15 mouse cellular contexts compared by ENCODE assay signal in genomic region chr9:123162985-123163694, GRCm38 (mm10). TPM values are rescaled to one million over a fixed set of nuclear protein-coding genes. Genes with fewer than 3 reads are reported as not detected.
A peak's percentile ranks its signal among the peaks of the same experiment; 100 is the strongest.
DNase-seq lines count a peak whose midpoint lies in the region; ATAC-seq lines count a peak whose summit lies in the region.
"Had no signal": no experiment of that assay in that cellular context is flagged by ENCODE, and none has a peak within 500 bp of the region (broad histone marks: within the 10 kb centered on the region; RNA-seq: fewer than 3 reads in every experiment).

No protein-coding gene starts in this region.

- no peaks in the 10 kb centered on the region for H3K27me3 ChIP-seq in limb, embryonic 11.5 days (ENCODE audit: control insufficient read depth, insufficient read depth, low read length)
- no peaks in the 10 kb centered on the region for H3K27me3 ChIP-seq in limb, embryonic 10.5 days (ENCODE audit: low read depth, poor library complexity, severe bottlenecking)
- H3K27me3 ChIP-seq in liver, embryonic 11.5 days (replicated peaks; ENCODE audit: control insufficient read depth, insufficient read depth, low read length), result no peaks in the 10 kb centered on the region
- H3K27me3 ChIP-seq: neural tube, embryonic 12.5 days had no signal

- no peaks in the 10 kb centered on the region for H3K9me3 ChIP-seq in limb, embryonic 11.5 days (ENCODE audit: control insufficient read depth, low read length)
- no peaks in the 10 kb centered on the region for H3K9me3 ChIP-seq in limb, embryonic 10.5 days (replicated peaks)
- H3K9me3 ChIP-seq in liver, embryonic 11.5 days (ENCODE audit: control insufficient read depth, low read length), result no peaks in the 10 kb centered on the region
- H3K9me3 ChIP-seq: forebrain, embryonic 10.5 days; neural tube, embryonic 12.5 days had no signal

- ATAC-seq in limb, embryonic 11.5 days (ENCODE audit: insufficient number of reproducible peaks, low FRiP score, low TSS enrichment, low read depth), result 0 out of 2 replicates have a peak, but pooled peaks have one; percentile 7
- 0 out of 2 replicates have a peak, but pooled peaks have one; percentile 36 for ATAC-seq in liver, embryonic 11.5 days (replicated peaks; ENCODE audit: low FRiP score)

- whole genome bisulfite sequencing in limb, embryonic 11.5 days, result 87% methylated on average over 4 of the region's 4 CpGs
- WGBS in limb, embryonic 10.5 days, result 88% methylated on average over 4 of the region's 4 CpGs
- 71% methylated on average over 4 of the region's 4 CpGs for WGBS in liver, embryonic 11.5 days

- no peak overlapping the region for H3K27ac ChIP-seq in limb, embryonic 11.5 days (replicated peaks; ENCODE audit: low read depth, low read length)
- no peak overlapping the region for H3K27ac ChIP-seq in limb, embryonic 10.5 days
- no peak overlapping the region for H3K27ac ChIP-seq in liver, embryonic 11.5 days (ENCODE audit: low read depth, low read length)
- H3K27ac ChIP-seq: forebrain, embryonic 10.5 days; hindbrain, embryonic 14.5 days; neural tube, embryonic 12.5 days had no signal

- no peak overlapping the region for H3K9ac ChIP-seq in limb, embryonic 11.5 days (ENCODE audit: low read length)
- no peak overlapping the region for H3K9ac ChIP-seq in liver, embryonic 11.5 days (ENCODE audit: low read depth, low read length)
- H3K9ac ChIP-seq: hindbrain, embryonic 14.5 days; neural tube, embryonic 12.5 days had no signal

- no peaks in the 10 kb centered on the region for H3K4me1 ChIP-seq in limb, embryonic 11.5 days (ENCODE audit: control insufficient read depth, insufficient read depth, low read length)
- H3K4me1 ChIP-seq in limb, embryonic 10.5 days, result 0 out of 2 replicates have a peak, but pooled peaks cover 7% of the 10 kb centered on the region
- H3K4me1 ChIP-seq in liver, embryonic 11.5 days (replicated peaks; ENCODE audit: control insufficient read depth, insufficient read depth, low read length), result no peaks in the 10 kb centered on the region
- H3K4me1 ChIP-seq: forebrain, embryonic 10.5 days; neural tube, embryonic 12.5 days had no signal

- H3K4me2 ChIP-seq in limb, embryonic 11.5 days (ENCODE audit: low read depth, severe bottlenecking), result no peak overlapping the region
- H3K4me2 ChIP-seq in liver, embryonic 11.5 days, result no peak overlapping the region
- H3K4me2 ChIP-seq: hindbrain, embryonic 14.5 days; neural tube, embryonic 12.5 days had no signal

- no peak for DNase-seq in limb, embryonic 11.5 days (ENCODE audit: low spot score)
- DNase-seq in limb, embryonic 10.5 days (ENCODE audit: low spot score), result no peak
- DNase-seq in ES-CJ7 (ENCODE audit: low read depth, low spot score), result peak; percentile 11
- peak; percentile 26 for DNase-seq in c-Kit-negative CD71-positive TER-119-positive erythroid progenitor cells, embryonic 14.5 days (ENCODE audit: low read depth, low spot score)
- DNase-seq in liver, embryonic 11.5 days (ENCODE audit: low spot score), result no peak
- no peak for DNase-seq in right cerebral cortex, postnatal 36 days (ENCODE audit: low spot score in 2 of 2)
- DNase-seq in cerebellum, postnatal 4 days (ENCODE audit: low spot score in 2 of 2), result no peak
- no peak for DNase-seq in gastrocnemius, postnatal 4 days (ENCODE audit: low spot score in 2 of 2)
- DNase-seq: cerebellum, adult 18-20 months; kidney, postnatal 10 days; thymus, adult 18-20 months had no signal

- H3K36me3 ChIP-seq in limb, embryonic 11.5 days (ENCODE audit: control insufficient read depth, insufficient read depth, low read length), result no peaks in the 10 kb centered on the region
- no peaks in the 10 kb centered on the region for H3K36me3 ChIP-seq in limb, embryonic 10.5 days
- H3K36me3 ChIP-seq in liver, embryonic 11.5 days (ENCODE audit: control insufficient read depth, insufficient read depth, low read length), result no peaks in the 10 kb centered on the region
- H3K36me3 ChIP-seq: forebrain, embryonic 10.5 days; neural tube, embryonic 12.5 days had no signal

- no peak overlapping the region for H3K4me3 ChIP-seq in limb, embryonic 11.5 days (ENCODE audit: low read depth, low read length)
- no peak overlapping the region for H3K4me3 ChIP-seq in limb, embryonic 10.5 days
- H3K4me3 ChIP-seq in liver, embryonic 11.5 days (ENCODE audit: low read depth, low read length), result no peak overlapping the region
- H3K4me3 ChIP-seq: forebrain, embryonic 10.5 days; neural tube, embryonic 12.5 days had no signal

RNA-seq across cellular contexts. Expression of gene Clec3b, which starts 12.4 kb away (rescaled TPM):
- polyA plus RNA-seq in limb, embryonic 11.5 days (2014; fragmentation: Nextera tagmentation; extraction: Ambion mirVana), result not detected in 2 replicates
- 0.20 TPM in 1 of 2 replicates, not detected in the other for polyA plus RNA-seq in limb, embryonic 10.5 days (2016; fragmentation: Nextera tagmentation; extraction: Ambion mirVana)
- not detected in 2 replicates for polyA plus RNA-seq in liver, embryonic 11.5 days (2014; fragmentation: Nextera tagmentation; extraction: Ambion mirVana)
- total RNA-seq in gastrocnemius, postnatal 4 days (2021), result 100 to 1,000 TPM; 207 to 229 TPM
- polyA plus RNA-seq: forebrain, embryonic 10.5 days; neural tube, embryonic 12.5 days had no signal

RNA-seq across cellular contexts. Expression of gene Exosc7, which starts 50.1 kb away (rescaled TPM):
- polyA plus RNA-seq in limb, embryonic 11.5 days (2014; fragmentation: Nextera tagmentation; extraction: Ambion mirVana), result 104 and 109 TPM in 2 replicates
- 120 and 148 TPM in 2 replicates for polyA plus RNA-seq in limb, embryonic 10.5 days (2016; fragmentation: Nextera tagmentation; extraction: Ambion mirVana)
- polyA plus RNA-seq in liver, embryonic 11.5 days (2014; fragmentation: Nextera tagmentation; extraction: Ambion mirVana), result 191 and 193 TPM in 2 replicates
- total RNA-seq in gastrocnemius, postnatal 4 days (2021), result 10 to 100 TPM; 29.9 to 33.8 TPM

RNA-seq across cellular contexts. Expression of gene Zdhhc3, which starts 50.1 kb away (rescaled TPM):
- 47.5 and 51.8 TPM in 2 replicates for polyA plus RNA-seq in limb, embryonic 11.5 days (2014; fragmentation: Nextera tagmentation; extraction: Ambion mirVana)
- 72.8 and 73.9 TPM in 2 replicates for polyA plus RNA-seq in limb, embryonic 10.5 days (2016; fragmentation: Nextera tagmentation; extraction: Ambion mirVana)
- polyA plus RNA-seq in liver, embryonic 11.5 days (2014; fragmentation: Nextera tagmentation; extraction: Ambion mirVana), result 54.8 and 57.0 TPM in 2 replicates
- total RNA-seq in gastrocnemius, postnatal 4 days (2021), result 10 to 100 TPM; 49.8 to 50.5 TPM

RNA-seq across cellular contexts. Expression of gene Cdcp1, which starts 52.7 kb away (rescaled TPM):
- polyA plus RNA-seq in limb, embryonic 11.5 days (2014; fragmentation: Nextera tagmentation; extraction: Ambion mirVana), result 2.5 and 2.7 TPM in 2 replicates
- 2.8 and 3.5 TPM in 2 replicates for polyA plus RNA-seq in limb, embryonic 10.5 days (2016; fragmentation: Nextera tagmentation; extraction: Ambion mirVana)
- polyA plus RNA-seq in liver, embryonic 11.5 days (2014; fragmentation: Nextera tagmentation; extraction: Ambion mirVana), result 0.59 and 0.83 TPM in 2 replicates
- not detected for total RNA-seq in gastrocnemius, postnatal 4 days (2021)
- total RNA-seq: layer of hippocampus, postnatal 25 days had no signal

Comparison
In these comparisons a context has a peak if more than half of its experiments do, and no peak if none do; other contexts are left out.
1. DNase-seq: peak in ES-CJ7 (single experiment) and c-Kit-negative CD71-positive TER-119-positive erythroid progenitor cells, embryonic 14.5 days (single experiment); none in limb, embryonic 11.5 days (single experiment), limb, embryonic 10.5 days (single experiment), liver, embryonic 11.5 days (single experiment), right cerebral cortex, postnatal 36 days (0 of 2), cerebellum, postnatal 4 days (0 of 2) and gastrocnemius, postnatal 4 days (0 of 2).